Mouse (Mus musculus): ENCODE results near the gene Pak1.

Gene Pak1

DNA sequence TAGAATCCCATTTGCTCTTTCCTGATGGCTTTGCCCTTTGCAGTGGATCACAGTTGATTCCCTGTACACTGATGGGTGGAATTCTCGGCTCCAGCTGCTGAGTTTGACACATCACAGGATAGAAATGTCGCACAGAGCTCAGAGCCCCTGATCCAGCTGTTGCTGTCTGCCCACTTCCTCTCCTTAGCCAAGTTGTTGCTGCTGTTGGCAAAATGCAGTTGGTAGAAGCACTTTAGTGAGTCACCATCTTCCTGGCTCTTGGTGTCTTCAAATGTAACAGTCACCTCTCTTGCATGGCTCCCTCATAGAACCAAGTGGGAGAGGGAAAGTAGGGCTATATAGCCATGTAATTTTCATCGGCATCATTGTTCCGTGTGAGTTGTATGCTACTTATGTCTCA lies 11.2 kb upstream of the Pak1 start:
- DNase-seq (ENCODE audit: low spot score): no peak

DNA sequence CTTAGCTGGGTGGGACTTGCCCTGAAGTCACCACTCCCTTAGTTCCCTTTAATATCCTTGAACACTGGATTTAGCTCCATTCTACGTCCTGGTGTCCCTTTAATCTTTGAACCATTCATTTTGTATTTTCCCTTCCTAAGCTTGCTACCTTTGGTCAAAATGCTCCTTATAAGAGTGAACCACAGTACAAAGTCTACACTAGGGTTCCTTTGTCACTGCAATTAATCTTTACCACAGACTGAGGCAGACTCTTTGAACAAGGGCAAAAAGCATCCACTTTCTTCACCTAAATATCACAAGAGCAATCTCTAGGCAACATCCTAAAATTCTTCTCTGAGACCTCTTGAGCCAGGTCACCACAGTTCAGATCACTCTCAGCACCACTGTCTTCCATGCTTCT lies 8.1 kb upstream of the Pak1 start:
- DNase-seq (ENCODE audit: low spot score): no peak

DNA sequence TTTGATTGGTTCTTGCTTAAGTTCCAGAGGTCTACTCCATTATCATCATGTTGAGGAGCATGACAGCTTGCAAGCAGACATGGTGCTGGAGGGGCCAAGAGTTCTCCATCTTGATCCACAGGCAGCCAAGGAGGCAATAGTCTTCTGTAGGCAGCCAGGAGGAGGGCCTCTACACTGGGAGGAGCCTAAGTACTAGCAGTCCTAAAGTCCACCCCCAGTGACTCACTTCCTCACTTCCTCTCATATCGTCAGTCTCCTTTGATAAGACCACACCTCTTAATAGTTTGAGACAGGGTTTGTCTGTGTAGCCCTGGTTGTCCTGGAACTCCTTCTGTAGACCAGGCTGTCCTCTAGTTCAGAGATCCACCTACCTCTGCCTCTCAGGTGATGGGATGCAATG lies 7.5 kb upstream of the Pak1 start:
- no peak for DNase-seq (ENCODE audit: low spot score)

DNA sequence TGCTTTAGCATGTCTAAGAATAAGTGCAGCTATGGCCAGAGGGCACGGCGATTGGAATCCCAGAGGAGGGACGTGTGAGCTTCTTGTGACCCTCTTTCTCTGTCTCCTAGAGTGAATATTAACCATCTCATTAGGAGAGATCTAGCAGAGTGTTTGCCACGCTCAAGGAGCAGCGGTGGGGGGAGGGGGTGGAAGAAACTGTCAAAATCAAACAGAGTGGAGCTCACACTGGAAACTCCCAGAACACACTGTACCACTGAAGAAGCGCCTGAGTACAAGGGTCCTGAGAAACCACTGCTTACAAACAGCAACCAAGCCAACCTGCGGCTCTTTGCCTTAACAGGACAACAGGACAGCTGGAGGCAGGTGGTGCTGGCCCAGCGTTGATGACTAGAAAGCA lies 6.8 kb upstream of the Pak1 start:
- no peak for DNase-seq (ENCODE audit: low spot score)

DNA sequence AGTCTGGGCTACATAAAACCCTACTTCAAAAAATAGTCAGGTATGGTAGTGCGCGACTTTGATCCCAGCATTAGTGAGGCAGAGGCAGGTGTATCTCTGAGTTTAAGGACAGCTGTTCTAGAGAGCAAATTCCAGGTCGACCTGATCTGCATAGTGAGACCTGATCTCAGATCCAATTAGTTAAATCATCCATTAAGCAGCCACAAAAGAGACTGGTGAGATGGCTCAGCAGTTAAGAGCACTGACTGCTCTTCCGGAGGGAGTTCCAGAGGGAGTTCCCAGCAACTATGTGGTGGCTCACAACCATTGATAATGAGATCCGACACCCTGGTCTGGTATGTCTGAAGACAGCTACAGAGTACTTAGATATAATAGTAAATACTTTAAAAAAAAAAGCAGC lies 4.8 kb upstream of the Pak1 start:
- no peak for DNase-seq (ENCODE audit: low spot score)

DNA sequence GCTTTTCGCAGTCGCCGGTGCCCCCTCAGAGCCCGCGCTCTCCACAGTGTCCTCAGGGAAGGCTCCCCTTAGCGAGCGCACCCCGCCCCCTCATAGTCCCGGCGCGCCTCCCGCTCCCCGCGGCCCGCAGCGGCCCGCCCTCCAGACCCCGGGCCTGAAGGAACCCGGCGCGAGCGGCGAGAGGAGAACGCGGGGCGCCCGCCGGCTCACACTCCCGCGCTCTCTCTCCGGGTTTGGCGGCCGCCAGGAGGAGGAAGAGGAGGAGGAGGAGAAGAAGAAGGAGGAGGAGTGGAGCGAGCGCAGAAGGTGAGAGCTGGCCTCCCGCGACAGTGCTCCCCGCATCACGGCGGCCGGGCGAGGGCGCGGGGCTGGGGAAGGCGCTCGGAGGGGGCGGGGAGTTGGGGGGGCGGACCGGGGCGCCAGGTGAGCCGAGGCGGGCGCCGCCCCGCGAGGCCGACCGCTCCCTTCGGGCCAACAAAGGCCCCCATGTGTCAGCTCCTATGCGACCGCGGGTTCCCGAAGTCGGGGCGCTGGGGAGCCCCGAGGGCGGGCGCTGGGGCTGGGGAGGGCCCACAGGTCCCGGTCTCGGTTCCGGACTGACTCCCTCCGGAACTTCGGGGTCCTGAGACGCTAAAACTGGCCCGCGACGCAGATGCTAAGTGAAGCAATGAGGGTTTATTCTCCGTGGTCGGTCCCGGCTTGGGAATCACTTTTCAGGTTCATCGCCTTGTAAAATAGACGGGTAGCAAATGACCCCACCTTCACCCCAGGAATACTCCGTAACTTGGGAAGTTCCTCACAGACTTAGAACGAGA lies 535 bp downstream of the Pak1 start:
- peak; percentile 12 for DNase-seq (ENCODE audit: low spot score)

- no peak for DNase-seq (ENCODE audit: low spot score)
Measured at GRCm38 (mm10) chr7:97790272-97790671, 1.9 kb downstream of the Pak1 start.

DNA sequence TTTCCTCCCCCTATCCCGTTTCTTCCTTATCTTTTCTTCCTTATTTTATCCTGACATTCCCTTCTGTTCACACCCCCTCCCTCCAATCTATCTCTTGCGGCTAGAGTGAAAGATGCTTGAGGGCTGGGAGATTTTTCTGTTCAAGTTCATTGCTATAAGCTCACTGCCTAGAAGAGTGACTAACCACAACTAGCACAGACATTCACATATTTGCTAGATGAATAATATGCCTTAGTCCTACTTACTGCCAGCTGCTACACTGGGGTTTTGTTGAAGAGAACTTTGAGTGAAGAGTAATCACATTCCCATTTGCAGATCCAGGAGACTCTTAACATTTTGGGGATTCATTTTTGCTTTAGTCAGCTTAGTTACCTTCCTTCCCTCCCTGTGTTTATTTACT lies 4.0 kb downstream of the Pak1 start:
- DNase-seq (ENCODE audit: low spot score): no peak

DNA sequence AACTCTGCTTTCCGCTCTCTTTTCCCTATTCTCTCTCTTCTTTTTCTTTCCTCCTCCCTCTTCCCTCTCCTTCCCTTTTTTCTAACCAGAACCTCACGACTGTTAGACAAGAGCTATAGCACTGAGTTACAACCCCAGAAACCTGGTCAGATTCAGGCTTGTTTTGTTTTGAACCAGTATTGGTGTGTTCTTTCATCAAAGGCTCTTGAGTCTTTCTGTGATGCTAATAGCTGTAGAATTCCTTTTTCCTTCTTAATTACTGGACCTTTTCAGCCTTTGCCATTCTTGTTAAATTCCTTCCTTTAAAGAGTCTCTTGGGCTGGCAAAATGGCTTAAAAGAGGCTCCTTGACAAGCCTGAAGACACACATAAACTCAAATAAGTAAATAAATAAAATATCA lies 14.8 kb downstream of the Pak1 start:
- DNase-seq (ENCODE audit: low spot score): no peak

GRCm38 (mm10) chr7:97804245-97805066 lies 16.1 kb downstream of the Pak1 start:
- no peak for DNase-seq (ENCODE audit: low spot score)

GRCm38 (mm10) chr7:97805067-97805365 lies 16.7 kb downstream of the Pak1 start:
- DNase-seq (ENCODE audit: low spot score): no peak

DNA sequence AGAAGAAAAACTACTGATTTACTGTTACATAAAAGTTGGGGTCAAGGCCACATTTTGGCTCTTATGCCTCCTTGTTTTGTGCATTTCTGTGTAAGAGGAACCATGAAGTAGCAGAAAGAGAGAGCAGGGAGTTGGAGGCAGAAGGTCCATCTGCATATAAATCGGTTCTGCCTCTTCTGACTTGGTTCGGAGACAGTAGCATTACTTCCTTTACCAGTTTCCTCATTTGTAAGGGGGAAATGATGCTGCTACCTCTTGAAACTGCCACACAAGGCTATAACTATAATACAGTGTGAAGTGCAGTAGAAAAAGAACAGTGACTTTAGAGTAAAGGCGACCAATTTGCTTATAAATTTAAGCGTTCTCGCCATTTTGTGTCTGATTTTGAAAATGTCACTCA lies 21.0 kb downstream of the Pak1 start:
- no peak for DNase-seq (ENCODE audit: low spot score)

DNA sequence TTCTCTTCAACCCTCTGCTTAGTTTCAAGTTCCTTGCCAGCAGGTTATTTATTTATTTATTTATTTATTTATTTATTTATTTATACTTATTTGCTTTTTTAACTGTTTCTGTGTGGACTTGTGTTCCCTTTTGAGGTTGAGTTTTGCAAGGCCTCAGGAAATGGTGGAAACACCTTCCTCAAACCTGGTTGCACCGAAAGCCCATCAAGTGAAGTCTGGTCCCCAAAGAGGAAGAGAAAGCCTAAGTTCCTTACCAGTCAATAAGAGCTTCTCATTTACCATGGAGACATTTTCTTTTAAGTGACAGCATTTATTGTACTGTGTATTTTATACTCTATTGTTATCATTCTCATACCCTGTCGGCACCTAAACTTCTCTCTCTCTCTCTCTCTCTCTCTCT lies 33.5 kb downstream of the Pak1 start:
- no peak for DNase-seq (ENCODE audit: low spot score)

GRCm38 (mm10) chr7:97829091-97829490 lies 40.8 kb downstream of the Pak1 start:
- DNase-seq (ENCODE audit: low spot score): no peak

DNA sequence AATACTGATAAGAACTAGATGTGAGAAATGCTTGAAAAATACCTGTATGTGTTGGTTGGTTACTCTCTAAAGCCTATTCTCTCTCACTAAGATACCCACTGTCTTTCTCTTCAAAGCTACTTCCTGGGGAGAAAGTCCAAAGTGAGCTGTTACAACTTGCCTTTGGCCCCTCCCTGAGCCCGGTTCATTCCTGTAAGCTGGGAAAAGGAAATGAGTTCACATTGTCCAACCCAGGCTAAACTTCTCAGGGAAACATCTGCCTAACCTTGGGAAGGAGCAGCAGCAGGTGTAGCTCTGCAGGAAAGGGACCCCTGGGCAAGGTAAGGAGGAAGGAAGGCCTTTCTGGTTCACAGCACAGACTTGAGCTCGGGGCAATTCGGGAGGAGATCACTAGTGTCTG lies 42.4 kb downstream of the Pak1 start:
- no peak for DNase-seq (ENCODE audit: low spot score)

DNA sequence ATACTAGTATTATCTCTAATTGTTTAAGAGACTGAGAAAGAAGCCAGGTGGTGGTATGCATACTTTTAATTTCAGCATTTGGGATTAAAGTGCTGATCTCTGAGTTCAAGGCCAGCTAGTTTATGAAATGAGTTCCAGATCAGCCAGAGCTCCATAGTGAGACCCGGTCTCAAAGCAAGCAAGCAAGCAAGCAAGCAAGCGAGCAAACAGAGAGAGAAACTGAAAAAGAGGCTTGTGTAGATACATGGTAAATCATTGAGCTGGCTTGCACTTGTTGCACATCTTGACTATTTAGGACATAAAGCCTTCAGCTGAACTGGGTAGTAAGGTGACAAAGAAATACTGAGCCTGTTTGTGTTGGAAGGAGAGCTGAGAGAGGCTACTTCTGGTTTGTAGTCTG lies 44.6 kb downstream of the Pak1 start:
- no peak for DNase-seq (ENCODE audit: low spot score)

GRCm38 (mm10) chr7:97838574-97838973 lies 50.2 kb downstream of the Pak1 start:
- no peak for DNase-seq (ENCODE audit: low spot score)

DNA sequence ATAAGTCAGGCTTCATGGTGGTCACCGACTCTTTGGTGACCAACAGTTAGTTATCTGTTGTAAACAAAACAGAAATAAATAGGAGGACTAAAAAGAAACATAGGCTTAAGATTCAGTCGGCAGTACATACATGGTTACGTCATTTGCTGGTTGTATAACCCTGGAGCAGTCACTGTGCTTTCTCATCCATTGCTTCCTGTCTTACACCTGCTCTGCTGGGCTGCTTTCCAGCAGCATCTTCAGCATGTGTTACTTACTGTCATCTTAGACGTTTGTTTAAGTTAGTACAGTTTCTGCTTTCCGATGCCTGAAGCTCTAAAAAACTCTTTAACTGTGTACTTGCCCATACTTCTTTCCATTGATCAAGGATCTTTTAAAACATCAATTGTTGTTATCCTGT lies 53.0 kb downstream of the Pak1 start:
- no peak for DNase-seq (ENCODE audit: low spot score)

GRCm38 (mm10) chr7:97842332-97842731 lies 54.0 kb downstream of the Pak1 start:
- no peak for DNase-seq (ENCODE audit: low spot score)

DNA sequence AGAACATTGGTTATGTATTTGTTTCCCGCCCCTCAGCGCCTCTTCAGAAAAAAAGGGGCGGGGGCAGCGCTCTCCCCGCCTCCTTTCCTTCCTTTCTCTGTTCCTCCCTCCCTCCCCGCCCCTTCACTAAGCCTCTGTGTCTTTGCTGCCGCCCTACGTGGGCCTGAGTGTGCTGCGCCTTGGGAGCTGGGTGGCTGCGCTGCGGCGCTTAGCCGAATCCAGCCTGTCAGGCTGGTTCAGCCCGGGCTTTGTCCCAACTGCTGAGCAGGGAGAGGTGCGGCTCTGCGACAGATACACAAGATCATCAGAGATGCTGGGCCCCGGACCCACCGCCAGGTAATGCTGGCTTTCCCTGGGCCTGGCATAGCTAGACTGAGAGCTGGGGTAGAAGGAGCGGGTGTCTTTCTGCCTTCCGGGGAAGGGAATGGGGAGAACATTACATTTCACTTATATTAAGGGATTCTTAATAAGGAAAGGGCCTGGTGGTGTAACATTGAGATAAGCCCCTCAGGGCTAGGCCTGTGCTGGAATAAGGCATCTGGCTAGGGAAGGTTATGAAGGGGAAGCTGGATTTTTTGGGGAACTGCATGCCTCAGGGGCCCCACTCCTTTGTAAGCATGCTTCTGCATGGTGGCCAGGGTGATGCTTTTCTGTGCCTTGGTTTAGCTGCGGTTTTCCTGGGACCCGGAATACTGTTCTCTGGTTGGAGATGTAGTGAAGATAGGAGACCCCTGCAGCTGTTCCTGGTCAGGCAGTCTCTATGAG lies 54.6 kb downstream of the Pak1 start:
- DNase-seq (ENCODE audit: low spot score): peak; percentile 30

DNA sequence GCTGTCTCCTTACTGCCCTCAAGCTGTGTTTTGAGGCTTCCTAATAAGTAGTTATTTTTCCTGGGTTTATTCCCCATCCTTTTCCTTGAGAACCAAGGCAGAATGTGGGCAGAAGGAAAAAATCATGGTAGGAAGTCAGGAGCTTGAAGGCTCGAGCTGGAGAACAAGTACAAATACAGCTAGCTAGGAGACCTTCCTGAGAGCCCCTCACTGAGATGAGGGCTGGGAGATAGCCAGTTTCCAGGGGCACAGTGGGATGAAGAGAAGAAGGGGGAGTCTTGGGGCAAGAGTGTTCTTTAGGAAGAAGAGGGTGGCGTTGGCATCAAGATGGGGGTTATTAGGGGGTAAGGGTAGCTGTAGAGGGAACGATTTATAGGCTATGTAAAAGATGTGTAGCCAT lies 56.1 kb downstream of the Pak1 start:
- no peak for DNase-seq (ENCODE audit: low spot score)

GRCm38 (mm10) chr7:97845546-97845945 lies 57.2 kb downstream of the Pak1 start:
- peak; percentile 32 for DNase-seq (ENCODE audit: low spot score)

GRCm38 (mm10) chr7:97846539-97846938 lies 58.2 kb downstream of the Pak1 start:
- no peak for DNase-seq (ENCODE audit: low spot score)
